Mouse (Mus musculus): ENCODE results near the gene Nudt11. TPM values are rescaled to one million over a fixed set of nuclear protein-coding genes. Genes with fewer than 3 reads are reported as not detected.
"Not testable (repeated sequence)": the region's sequence is repeated elsewhere in the genome, so short reads cannot be mapped to it uniquely, and the experiment has no call there.

Nudt11 gene
- total RNA-seq (2022) = 1 to 10 TPM; 1.1 to 1.4 (median 1.3) TPM

DNA sequence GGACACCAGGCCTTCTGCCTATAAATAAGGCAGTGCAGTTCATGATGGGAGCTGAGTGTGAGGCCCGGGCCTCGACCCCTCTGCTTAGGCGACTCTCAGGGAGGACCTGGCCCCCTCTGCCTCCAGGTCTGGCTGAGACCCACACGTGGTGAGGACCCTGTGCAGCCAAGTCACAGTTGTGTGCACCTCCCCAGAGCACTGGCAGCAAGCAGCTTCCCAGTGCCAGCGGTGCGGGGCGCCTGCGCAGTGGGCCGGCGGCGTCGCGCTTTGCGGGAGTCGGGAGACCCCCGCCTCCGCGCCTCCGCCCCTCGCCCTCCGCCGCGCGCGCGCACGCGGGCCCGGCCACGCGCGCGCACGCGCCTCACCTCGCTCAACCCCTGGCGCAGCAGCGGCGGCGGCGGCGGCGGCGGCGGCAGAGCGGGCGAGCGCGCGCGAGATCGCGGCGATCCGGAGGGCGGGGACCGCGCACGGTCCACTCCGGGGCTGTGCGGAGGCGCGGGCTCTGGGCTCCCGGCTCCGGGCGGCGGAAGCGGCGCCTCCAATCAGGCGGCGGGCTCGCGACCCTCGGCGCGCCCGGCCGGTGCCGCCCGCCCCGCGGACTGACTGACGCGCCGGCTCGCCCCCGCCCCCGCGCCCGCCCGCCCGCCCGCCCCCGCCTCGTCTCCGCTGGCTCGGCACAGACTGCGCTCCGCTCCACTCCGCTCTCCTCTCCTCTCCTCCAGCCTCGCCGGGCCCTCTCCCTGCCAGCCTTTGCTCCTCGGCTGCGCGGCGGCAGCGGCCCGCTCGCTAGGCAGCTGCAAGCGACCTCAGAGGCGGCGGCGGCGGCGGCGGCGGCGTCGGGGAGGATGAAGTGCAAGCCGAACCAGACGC is at the start of gene Nudt11:
Nudt11 (plus strand) TSS at position 388 of the 870 bp plus-strand sequence.
- DNase-seq (ENCODE audit: low spot score) = not testable (repeated sequence)

DNA sequence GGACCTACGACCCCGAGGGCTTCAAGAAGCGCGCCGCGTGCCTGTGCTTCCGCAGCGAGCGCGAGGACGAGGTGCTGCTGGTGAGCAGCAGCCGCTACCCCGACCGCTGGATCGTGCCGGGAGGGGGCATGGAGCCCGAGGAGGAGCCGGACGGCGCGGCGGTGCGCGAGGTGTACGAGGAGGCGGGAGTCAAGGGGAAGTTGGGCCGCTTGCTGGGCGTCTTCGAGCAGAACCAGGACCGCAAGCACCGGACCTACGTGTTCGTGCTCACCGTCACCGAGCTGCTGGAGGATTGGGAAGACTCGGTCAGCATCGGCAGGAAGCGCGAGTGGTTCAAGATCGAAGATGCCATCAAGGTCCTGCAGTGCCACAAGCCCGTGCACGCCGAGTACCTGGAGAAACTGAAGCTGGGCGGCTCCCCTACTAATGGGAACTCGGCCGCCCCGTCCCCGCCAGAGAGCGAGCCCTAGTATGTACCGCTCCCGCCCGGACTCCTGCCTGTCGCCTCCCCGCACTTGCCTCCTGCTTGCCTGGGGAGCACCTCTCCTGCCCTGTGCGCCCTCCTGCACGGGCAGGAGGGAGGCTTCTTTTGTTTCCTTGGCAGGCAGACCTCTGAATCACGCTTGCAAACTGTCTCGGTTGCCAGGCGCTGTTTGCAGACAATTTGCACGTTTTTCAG is 822 bp downstream of the Nudt11 start:
- DNase-seq (ENCODE audit: low spot score) = not testable (repeated sequence)

GRCm38 (mm10) chrX:6061563-6061962 is 14.3 kb downstream of the Nudt11 start:
- DNase-seq (ENCODE audit: low spot score) = no peak

GRCm38 (mm10) chrX:6082954-6083680 is 35.9 kb downstream of the Nudt11 start, which contains the start of gene AU022751:
AU022751 (minus strand) TSS chrX:6083419.
- DNase-seq (ENCODE audit: low spot score) = no peak

DNA sequence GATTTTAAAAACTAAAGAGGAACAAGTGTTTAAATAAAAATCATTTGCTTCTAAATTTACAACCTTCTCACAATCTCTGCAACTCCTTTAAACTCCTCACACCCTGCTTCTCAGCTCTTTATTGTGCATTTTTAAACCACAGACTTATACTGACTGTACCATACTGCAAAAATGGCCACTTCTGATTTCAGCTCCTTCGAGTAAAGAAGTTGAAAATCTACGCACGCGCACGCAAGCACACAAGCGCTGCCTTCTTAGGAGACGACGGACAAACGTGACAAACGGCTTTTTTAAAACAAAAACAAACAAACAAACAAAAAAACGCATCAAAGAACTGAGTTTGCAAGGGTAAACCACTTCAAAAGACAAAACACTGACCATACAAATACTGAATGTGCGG is 44.3 kb downstream of the Nudt11 start:
- DNase-seq (ENCODE audit: low spot score) = no peak

GRCm38 (mm10) chrX:6091996-6092757 is 44.9 kb downstream of the Nudt11 start:
- no peak for DNase-seq (ENCODE audit: low spot score)

Small RNA genes within 50 kb of the gene (microRNA-seq; reads per million reads assigned to microRNA genes)
- gene Gm27360 = not detected

Other genes with a start within 250 kb of the Nudt11 start
- gene AU022751, start 36.0 kb downstream of the Nudt11 start, total RNA-seq (2022) = not detected
- gene Nudt10, start 125.6 kb downstream of the Nudt11 start, total RNA-seq (2022) = 1 to 10 TPM in 1 of 4 experiments, under 1 TPM in 3; 0.80 to 1.1 (median 0.83) TPM

Measured in heart, adult 8-10 months (tissue).